Mouse (Mus musculus) liver, embryonic 14.5 days (tissue): Measurements from ENCODE around the gene Dip2a.

ENCODE experiments used
- CTCF ChIP-seq: IDR thresholded peaks from 2 replicates; pipeline ENCODE4 v1.5.1; 2016; ENCODE audit warnings: antibody characterized with exemption, low read depth, control low read depth
- EP300 ChIP-seq: IDR thresholded peaks from 2 replicates; pipeline ENCODE4 v1.6.1; 2016; ENCODE audit warnings: antibody characterized with exemption, low read depth

DNA sequence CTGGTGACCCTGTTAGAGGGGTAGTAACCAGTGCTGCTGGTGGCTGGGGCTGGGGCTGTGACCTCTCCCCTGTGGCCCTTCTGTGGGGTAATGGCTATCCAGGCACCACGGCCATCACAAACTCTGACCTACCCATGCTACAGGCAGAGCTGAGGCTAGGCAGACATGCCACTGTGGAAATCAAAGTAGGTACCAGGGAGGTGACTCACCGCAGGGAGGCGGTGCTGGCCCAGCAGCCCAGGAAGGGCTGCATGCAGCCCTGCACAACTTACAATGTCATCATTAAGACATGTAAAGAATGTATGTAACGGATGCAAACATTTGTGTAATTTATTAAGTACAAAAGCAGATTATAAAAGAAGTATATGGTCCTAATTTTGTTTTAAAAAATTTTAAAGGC is 82.7 kb downstream of the Dip2a start:
- TF ChIP-seq CTCF (no peak), EP300 (no peak)
